Mouse (Mus musculus) embryo, embryonic 11 days (tissue): ENCODE measurements around the gene Gen1.

Source experiments
- DNase-seq: peaks from one replicate; pipeline ENCODE4 v3.0.0-alpha.2; 2015

Gene Gen1

DNA sequence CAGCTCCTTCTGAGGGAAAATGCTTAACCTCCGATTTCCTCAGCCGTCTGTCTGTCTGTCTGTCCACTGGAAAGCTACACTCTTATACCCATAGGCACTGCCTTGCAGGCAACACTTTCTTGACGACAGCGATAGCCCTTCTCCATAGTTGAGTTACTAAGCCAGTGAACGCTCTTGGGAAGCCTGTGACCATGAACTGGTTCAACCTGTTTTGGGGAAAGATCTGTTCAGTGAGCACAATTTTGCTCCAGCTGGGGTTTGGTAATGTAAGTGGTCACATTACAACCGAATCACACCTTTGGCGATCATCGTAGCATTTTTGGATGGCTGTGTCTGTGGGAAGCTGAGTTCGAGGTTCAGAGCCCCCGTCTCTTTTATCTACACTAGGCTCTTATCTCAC, 42.5 kb downstream of the Gen1 start:
- no peak for DNase-seq

DNA sequence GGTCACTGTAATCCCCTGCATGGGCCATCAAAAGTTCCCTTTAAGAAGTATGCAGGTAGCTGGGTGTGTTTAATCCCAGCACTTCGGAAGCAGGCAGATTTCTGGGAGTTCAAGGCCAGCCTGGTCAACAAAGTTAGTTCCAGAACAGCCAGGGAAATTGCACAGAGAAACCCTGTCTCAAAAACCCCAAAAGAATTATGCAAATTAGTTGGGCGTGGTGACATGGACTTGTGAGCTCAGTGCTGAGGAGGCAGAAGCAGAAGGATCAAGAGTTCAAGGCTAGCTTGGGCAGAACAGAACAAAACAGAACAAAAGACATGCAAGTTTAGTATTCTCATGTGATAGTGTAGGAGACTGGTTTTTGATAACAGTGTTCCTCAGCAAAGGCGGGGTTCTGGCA, 43.0 kb downstream of the Gen1 start:
- no peak for DNase-seq

DNA sequence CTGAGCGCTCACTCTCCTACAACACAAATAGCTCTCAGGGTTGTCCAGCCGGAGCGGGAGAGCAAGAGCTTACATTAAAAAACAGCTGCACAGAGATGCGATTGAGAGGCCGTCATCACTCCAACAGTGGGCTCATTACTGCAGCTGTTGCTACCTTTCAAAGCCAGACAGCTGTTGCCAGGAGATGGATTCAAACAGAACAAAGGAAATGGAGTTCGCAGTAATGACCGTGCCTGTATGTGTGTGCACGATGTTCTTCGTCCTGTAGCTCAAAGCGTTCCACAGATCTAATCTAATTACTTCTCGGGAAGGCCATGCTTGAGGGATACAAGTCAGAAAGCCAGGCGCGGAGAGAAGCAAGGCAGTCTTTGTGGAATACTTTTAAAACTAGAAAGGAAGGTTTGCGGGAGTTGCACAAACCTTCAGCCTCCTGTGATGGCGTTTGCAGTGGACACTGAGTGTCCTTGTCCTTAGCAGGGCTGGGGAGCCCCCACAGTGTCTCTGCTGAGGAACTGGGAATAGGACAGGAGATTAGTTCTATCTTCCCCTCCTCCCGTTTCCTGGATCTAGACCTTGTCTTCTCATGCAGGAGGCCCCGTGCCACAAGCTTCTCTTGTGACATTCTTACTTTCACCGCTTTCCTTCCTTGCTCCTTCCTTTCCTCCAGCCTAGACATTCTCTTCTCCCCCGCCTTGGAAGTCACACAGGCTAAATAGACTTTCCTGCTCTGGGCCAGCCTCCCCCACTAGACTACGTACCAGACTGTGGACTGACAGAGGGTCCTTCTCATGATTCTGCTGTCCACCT, 43.9 kb downstream of the Gen1 start:
- DNase-seq: peak; percentile 55

DNA sequence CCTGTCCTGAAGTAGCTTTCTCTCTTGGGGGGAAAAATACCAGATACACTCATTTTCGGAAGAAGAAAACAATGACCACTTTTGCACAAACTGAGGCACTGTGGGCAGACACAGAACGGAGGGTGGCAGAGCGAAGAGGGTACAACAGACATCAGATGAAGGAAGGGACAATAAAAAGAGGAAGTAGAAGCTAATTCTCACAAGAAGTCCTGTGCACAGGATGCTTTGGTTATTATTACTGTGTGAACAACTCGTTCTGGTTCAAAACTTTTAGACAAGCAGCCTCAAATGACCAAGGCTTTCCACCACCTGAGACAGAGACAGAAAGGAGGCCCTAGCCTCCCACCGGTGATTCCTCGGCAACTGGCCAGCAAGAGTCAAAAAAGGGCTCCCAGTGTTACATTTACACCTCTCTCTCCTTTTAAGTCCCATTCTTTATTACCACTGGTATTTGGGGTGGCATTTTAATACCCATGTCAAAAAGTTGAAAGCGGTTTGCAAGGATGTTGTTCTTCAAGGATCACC, 47.8 kb downstream of the Gen1 start:
- DNase-seq: no peak

DNA sequence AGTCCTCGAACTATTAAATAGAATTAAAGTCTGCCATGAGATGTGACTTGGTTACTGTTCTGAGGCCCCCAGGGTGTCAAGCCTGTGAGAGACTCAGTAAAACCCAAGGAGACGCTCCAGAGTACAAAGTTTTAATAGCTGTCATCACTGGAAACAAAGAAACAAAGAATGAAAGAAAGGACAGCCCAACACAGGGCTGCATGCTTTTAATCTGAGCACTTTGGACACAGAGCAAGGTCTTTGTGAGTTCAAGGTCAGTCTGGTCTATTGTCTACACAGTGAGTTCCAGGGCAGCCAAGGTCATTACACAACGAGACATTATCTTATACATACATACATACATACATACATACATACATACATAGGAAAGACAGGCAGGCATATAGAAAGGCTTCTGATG, 49.1 kb downstream of the Gen1 start:
- DNase-seq: no peak

DNA sequence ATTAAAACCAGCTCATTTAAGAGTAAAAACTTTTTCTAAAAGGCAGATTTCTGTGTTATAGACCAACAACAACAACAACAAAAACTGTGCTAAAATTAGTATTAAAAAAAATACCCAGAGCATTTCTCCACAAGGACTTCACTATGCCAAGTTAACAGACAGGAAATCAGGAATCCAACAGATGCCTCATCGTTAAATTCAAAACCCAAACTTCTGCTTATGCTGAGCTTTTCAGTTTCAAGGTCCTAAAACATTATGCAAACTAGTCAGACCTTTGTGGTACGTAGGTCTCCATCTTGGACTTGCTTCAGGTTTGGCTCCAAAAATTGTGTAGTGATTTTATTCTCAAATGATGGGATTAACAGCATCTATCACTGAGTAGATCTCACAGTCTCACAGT, 50.0 kb downstream of the Gen1 start:
- no peak for DNase-seq

DNA sequence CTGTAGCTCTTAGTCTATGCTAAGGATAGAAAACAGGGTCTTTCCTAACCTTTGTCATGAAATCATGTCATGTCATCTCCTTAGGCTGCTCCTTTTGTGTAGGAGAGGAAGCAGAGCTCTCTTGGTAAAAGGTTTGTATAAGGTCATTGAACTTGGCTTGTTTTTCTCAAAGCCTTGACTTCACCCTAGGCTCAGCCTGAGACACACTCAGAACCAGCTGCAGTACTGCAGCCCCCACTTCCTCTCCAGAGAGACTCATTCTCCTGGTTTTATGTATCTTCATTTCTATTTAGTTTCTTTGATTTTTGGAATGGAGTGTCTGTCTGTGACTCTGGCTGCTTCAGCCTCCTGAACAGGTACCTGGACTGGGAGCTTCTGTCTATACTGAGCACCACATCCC, 50.8 kb downstream of the Gen1 start:
- no peak for DNase-seq

DNA sequence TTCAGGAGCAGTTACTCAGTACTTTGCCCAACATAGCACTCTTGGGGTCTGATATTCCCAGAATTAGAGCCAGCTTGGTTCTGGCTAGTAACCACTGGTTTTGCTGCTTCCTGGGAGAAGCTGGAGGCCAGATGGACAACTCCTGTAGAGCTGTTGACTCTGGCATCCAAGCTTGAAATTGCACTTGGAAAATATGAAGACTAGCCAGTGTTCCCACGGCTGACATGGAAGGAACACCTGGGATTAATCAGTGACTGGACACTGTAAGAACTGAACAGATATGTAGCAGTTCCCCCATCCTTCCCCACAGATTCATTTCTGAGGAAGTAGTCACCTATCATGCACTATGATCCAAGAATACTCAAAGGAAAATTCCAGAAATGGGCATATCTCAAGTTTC, 52.7 kb downstream of the Gen1 start:
- no peak for DNase-seq

DNA sequence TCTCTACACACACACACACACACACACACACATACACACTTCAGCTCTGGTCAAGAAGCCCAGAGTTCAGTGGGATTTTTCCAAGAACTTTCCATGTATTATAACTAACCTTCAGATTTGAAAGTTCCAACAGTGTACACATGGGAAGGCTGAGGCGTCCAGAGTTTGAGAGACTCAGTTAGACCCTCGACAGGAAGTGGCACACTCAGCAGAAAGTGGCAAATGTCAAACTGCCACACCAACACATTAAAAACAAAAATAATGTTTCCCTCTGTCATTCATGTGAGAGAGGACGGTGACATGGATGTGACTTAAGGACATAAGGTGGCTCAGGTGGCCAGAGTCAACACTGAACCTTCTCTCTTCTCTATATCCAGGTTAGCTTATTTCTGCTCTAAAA, 55.2 kb downstream of the Gen1 start:
- no peak for DNase-seq

DNA sequence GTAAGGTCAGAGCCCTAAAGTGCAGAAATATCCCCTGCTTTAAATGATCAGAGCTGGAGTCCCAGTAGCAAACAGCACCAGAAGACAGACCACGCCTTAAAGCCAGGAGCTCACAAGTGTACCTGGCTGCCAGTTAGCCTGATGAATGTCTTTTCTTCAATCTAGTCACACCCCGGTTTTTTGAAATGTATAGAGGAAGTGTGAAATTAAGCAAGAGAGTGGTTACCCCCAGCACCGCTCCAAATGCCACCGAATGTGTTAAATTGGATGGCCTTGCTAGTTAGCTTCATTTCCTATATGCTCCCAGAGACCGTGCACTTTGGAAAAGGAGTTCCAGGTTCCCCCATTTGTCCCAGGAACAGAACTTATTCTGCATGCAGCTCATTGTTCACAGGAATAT, 56.0 kb downstream of the Gen1 start:
- no peak for DNase-seq

DNA sequence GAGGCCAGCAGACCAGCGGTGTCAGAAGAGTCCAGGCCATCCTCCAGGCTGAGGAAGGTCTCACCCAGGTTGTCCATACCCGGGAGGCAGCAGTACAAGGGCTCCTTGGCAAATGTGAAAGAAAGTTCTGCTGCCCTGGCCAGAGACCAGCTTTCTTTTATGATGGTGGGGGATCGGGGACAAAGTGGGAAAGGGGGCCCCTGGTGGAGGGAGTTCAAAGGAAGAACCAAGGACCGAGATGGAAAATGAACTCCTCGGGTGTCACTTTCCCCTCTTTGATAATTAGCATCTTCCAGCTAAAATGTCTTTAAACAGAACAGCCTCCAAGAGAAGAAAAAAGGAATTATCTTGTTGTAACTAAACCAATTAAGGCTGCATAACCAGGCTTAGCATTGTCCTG, 56.7 kb downstream of the Gen1 start, which contains the start of gene Msgn1:
Gene Msgn1, minus strand, starts transcription at position 101 of the 400 bp plus-strand sequence.
- no peak for DNase-seq

DNA sequence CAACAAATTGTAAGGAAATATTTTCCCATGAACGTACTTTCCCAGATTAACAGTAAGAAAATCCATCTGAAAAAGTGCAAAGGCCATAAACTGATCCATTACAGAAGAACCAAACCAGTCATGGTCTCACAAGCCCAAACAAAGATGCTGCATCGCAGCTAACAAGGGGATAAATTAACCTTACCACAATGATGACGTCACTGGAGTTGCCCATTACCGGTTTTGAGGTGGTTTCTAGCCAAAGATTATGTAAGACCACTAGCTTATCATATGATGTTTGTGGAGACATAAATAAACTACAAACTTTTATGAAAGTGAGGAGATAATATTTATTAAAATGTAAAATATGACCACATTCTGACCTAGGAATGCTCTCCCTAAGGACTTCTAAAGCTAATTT, 59.3 kb downstream of the Gen1 start:
- DNase-seq: no peak

DNA sequence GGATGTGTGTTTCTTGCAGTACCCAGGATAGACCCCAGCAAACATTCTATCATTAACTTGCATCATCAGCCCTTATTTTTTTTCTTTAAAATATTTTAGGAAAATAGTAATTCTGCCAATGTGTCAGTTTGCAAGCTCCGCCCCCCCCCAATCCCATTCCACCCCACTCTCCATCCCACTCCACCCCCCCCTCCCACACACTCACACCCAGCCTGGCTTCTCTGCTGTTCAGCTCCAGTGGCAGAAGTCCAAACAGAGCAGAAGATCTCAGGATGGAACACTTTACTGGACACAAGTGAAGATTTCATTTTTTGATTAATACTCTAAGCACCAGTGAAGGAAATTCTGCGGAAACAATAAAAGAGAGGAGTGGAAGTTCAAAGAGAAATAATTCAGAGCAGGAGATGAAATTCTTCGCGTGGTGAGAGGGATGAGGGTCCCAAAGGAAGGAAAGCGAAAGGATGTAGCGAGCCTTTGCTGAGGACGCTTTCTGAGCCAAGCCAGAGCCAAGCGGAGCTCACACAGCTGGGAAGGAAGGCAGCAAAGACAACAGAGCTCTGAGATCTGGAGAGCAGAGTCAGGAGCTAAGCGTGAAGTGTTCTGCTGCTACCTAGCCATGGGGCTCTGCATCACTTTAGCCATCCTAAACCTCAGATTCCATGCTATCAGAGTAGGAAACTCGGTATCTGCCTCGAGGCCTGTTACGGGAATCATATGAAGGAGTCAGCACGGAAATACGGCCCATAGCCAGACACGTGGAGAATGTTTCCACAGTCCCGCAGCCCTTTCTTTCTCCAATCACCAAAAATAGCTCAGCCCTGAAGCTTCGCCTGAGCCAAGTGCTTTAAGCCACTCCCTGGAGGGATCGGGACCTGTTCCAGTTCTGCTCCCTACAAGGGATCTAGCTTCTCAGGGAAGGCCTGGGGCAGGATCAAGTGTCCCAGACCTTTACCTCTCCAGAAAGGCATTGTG, 61.6 kb downstream of the Gen1 start:
- no peak for DNase-seq

DNA sequence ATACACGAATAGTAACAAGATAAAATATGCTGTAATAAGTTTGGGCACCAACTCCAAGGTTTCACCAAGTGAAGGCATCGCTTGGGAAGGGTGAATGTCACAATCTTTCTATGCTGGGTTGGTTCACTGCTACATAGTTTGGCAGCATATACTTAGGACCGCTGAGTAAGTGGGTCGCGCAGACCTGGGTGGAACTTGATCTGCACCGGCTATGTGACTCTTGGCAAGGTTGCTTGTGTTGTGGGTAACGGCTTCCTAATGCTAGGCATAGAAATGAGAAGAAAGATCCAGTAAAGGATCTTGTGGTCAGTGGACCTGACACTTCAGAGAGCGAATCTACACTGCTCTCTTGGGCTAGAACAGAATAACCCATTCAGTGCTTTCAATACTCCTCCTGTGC, 63.1 kb downstream of the Gen1 start:
- no peak for DNase-seq

DNA sequence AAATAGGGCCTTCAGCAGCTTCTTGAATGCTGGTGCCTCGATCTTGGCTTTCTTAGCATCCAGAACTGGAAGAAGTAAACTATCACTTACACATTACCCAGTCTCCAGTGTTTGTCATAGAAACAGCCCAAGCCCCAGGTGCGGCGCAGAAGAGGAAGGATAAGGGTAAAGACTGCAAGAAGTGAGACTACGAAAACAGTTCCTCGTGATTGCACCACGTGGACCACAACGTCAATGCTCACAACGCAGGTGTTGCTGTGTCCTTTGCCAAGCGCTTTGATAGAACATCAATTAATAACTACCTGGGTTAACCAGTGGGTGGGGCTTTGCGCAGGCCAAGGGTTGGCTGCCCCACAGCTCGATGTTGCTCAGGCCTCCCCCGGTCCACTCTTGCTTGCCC, 64.9 kb downstream of the Gen1 start:
- no peak for DNase-seq

DNA sequence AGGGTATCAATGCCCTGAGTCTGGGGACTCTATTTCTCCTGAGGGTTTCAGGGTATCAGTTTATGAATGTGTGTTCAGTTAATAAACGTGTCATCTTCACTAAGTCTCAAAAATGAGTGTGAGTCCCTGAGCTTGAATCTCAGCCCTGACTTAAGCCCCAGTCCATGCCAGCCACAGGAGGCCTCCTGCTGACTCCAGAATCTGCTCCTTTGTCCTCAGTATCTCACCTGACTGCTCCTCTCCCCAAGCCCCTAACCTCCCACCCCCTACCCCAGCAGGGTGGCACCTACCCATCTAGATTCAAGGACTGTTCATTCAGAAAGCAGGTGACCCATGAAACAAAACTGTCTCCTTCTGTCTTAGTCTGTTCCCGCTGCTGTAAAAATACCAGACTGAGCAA, 67.0 kb downstream of the Gen1 start:
- DNase-seq: no peak

DNA sequence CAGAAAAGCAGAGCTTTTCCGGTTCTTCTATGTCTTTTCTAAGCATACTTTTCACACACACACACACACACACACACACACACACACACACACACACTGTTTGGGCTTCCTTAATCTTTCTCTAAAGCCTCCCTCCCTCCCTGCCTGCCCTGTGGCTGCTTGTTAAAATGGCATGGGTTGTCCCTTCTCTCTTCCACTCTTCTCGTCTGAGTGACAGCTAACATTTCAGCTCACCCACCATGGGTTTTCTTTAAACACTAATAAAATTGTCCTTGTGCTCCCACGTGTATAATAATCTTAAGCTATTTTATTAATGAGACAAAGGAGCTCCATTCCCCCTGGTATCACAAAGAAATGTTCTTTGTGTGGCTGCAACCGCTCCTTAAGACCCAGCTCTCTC, 67.6 kb downstream of the Gen1 start:
- no peak for DNase-seq

DNA sequence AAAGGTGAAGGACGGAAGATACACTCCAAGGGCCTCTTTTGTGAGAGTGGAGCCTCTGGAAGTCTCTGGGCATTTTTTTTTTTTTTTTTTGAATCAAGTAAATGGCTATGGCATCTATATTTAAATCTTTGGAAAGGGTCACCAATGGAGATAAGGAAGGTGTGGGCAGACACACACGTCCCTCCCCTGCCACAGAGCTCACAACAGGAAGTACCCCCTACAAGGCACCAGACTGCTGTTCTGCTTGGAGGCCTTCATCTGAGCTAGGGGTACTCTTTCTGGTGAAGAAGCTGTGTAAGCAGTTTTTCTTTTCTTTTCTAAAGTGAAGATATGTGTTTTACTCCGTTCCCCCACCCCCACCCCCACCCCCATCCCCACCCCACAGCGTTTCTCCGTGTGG, 68.8 kb downstream of the Gen1 start:
- no peak for DNase-seq

DNA sequence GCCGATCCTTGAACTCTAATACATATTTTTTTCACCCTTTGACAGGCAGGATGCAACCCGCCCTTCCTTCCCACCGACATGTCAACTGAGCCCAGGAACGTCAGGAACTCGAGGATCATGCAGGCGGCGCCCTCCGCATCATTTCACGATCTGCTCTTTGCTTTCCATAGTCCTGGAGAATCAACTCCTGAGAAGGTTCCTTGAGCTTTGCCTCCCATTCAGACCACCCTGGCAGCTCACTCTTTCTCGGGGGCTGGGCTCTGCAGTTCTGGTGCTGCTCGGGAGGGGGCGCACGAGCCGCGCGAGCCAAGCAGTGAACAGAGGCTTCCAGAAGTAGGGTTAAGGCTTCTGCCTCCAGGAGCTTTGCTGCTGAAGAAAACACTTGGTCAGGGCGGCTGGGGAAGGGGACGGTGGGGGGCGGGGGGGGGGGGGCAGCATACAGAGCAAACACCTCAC, 69.4 kb downstream of the Gen1 start:
- peak; percentile 71 for DNase-seq

DNA sequence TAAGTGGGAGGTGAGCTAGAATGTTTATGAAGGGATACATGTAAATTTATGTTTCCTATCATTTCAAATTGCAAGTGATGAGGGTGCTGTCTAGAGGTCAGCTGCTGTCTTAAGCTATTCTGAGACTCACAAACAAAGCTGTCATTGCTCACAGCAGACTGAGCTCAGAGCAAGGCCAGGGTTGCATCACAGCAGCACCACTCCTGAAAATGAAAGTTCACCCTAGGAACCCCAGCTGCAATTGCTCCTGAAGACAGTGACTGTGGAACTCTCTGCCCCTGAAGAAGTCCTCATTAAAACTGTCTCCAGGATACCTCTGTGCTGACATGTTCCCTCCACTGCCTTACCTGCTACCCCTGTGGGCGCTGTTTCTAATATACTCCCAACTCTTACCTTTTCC, 70.6 kb downstream of the Gen1 start:
- DNase-seq: no peak
